Mouse (Mus musculus) brain, adult 2 months (tissue): ENCODE measurements at regions not wholly inside any gene's neighbourhood (a gene's known extent, or its start where the extent isn't known, plus 50 kb on each side); places are given as distances from the start of the nearest gene placed in this dataset.

Experiments used
- DNase-seq: peaks from one replicate; pipeline ENCODE4 v3.0.0; 2011; ENCODE audit warnings: low read depth, low spot score

- DNase-seq, result peak; percentile 60
Measured at GRCm38 (mm10) chr4:7228980-7229379, 1009.9 kb downstream of the Car8 start.

- no peak for DNase-seq
Measured at GRCm38 (mm10) chr4:7222922-7223321, 1015.9 kb downstream of the Car8 start.

- no peak for DNase-seq
Measured at GRCm38 (mm10) chr4:7220426-7220825, 1018.4 kb downstream of the Car8 start.

GRCm38 (mm10) chr4:7215048-7216030 is 1023.5 kb downstream of the Car8 start:
- peak; percentile 40 for DNase-seq

- no peak for DNase-seq
Measured at GRCm38 (mm10) chr4:7206987-7207386, 1031.9 kb downstream of the Car8 start.

- no peak for DNase-seq
Measured at GRCm38 (mm10) chr4:7201816-7202215, 1037.0 kb downstream of the Car8 start.

GRCm38 (mm10) chr4:7199941-7200340 is 1038.9 kb downstream of the Car8 start:
- no peak for DNase-seq

GRCm38 (mm10) chr4:7199052-7199451 is 1039.8 kb downstream of the Car8 start:
- DNase-seq, result peak; percentile 75

GRCm38 (mm10) chr4:7196570-7196969 is 1042.3 kb downstream of the Car8 start:
- DNase-seq, result no peak

GRCm38 (mm10) chr4:7195619-7196018 is 1043.2 kb downstream of the Car8 start:
- DNase-seq, result no peak

GRCm38 (mm10) chr4:7191912-7192311 is 1046.9 kb downstream of the Car8 start:
- DNase-seq, result peak; percentile 60

GRCm38 (mm10) chr4:7191228-7191627 is 1047.6 kb downstream of the Car8 start:
- DNase-seq, result no peak

GRCm38 (mm10) chr4:7175030-7175429 is 1063.8 kb downstream of the Car8 start:
- peak; percentile 10 for DNase-seq

- DNase-seq, result peak; percentile 34
Measured at GRCm38 (mm10) chr4:7172528-7173306, 1066.1 kb downstream of the Car8 start.

- no peak for DNase-seq
Measured at GRCm38 (mm10) chr4:7171637-7172417, 1067.0 kb downstream of the Car8 start.

GRCm38 (mm10) chr4:7161411-7161810 is 1077.4 kb downstream of the Car8 start:
- DNase-seq, result peak; percentile 9

GRCm38 (mm10) chr4:7157883-7158282 is 1081.0 kb downstream of the Car8 start:
- no peak for DNase-seq

- DNase-seq, result no peak
Measured at GRCm38 (mm10) chr4:7154256-7154655, 1084.6 kb downstream of the Car8 start.

GRCm38 (mm10) chr4:7153835-7154234 is 1085.0 kb downstream of the Car8 start:
- DNase-seq, result no peak

GRCm38 (mm10) chr4:7145756-7146155 is 1093.1 kb downstream of the Car8 start:
- DNase-seq, result no peak

GRCm38 (mm10) chr4:7144215-7144614 is 1094.6 kb downstream of the Car8 start:
- no peak for DNase-seq

- DNase-seq, result no peak
Measured at GRCm38 (mm10) chr4:7143676-7144075, 1095.2 kb downstream of the Car8 start.
